In the genomic region with DNA sequence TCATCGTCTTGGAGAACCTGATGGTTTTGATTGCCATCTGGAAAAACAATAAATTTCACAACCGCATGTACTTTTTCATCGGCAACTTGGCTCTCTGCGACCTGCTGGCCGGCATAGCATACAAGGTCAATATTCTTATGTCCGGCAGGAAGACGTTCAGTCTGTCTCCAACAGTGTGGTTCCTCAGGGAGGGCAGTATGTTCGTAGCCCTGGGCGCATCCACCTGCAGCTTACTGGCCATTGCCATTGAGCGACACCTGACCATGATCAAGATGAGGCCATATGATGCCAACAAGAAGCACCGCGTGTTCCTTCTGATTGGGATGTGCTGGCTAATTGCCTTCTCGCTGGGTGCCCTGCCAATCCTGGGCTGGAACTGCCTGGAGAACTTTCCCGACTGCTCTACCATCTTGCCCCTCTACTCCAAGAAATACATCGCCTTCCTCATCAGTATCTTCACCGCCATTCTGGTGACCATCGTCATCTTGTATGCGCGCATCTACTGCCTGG, we compare ENCODE assay signal across 9 mouse cellular contexts. TPM values are rescaled to one million over a fixed set of nuclear protein-coding genes. Genes with fewer than 3 reads are reported as not detected.
DNase-seq lines count a peak whose midpoint lies in the region; ATAC-seq and TF ChIP-seq lines count a peak whose summit lies in the region.
"Had no signal": no experiment of that assay in that cellular context is flagged by ENCODE, and none has a peak within 500 bp of the region (broad histone marks: within the 10 kb centered on the region; RNA-seq: fewer than 3 reads in every experiment).

No protein-coding gene starts in this region.

- H3K27ac ChIP-seq in lung, embryonic 14.5 days (ENCODE audit: low read depth): no peak overlapping the region
- H3K27ac ChIP-seq in hindbrain, embryonic 15.5 days (replicated peaks): no peak overlapping the region
- H3K27ac ChIP-seq in neural tube, embryonic 13.5 days (replicated peaks): no peak overlapping the region

- H3K4me2 ChIP-seq in lung, embryonic 14.5 days: peak overlapping the region; percentile 38; the same call in 1 of the 2 replicates
- peak overlapping the region; percentile 53 for H3K4me2 ChIP-seq in hindbrain, embryonic 15.5 days
- H3K4me2 ChIP-seq in neural tube, embryonic 13.5 days: peak overlapping the region; percentile 50

- no peak for TF ChIP-seq CTCF in lung, embryonic 14.5 days (IDR thresholded peaks at IDR 0.05; ENCODE audit: low read depth)

- H3K27me3 ChIP-seq in lung, embryonic 14.5 days (ENCODE audit: insufficient read depth, low read length): no peaks in the 10 kb centered on the region
- no peaks in the 10 kb centered on the region for H3K27me3 ChIP-seq in hindbrain, embryonic 15.5 days
- no peaks in the 10 kb centered on the region for H3K27me3 ChIP-seq in neural tube, embryonic 13.5 days

- 0 out of 2 replicates have a peak, but pooled peaks cover 4% of the 10 kb centered on the region for H3K9me3 ChIP-seq in lung, embryonic 14.5 days (ENCODE audit: low read depth, low read length)
- H3K9me3 ChIP-seq in hindbrain, embryonic 15.5 days: no peaks in the 10 kb centered on the region
- H3K9me3 ChIP-seq in neural tube, embryonic 13.5 days: peaks cover 5% of the 10 kb centered on the region; the same call in 1 of the 2 replicates

- H3K9ac ChIP-seq in lung, embryonic 14.5 days: no peak overlapping the region
- H3K9ac ChIP-seq in hindbrain, embryonic 15.5 days: peak overlapping the region; percentile 40
- peak overlapping the region; percentile 64 for H3K9ac ChIP-seq in neural tube, embryonic 13.5 days

- H3K36me3 ChIP-seq in lung, embryonic 14.5 days (ENCODE audit: insufficient read depth): peaks cover 82% of the 10 kb centered on the region
- no peaks in the 10 kb centered on the region for H3K36me3 ChIP-seq in hindbrain, embryonic 15.5 days
- H3K36me3 ChIP-seq in neural tube, embryonic 13.5 days: no peaks in the 10 kb centered on the region

- peaks cover 14% of the 10 kb centered on the region for H3K4me1 ChIP-seq in lung, embryonic 14.5 days (ENCODE audit: insufficient read depth)
- peaks cover 24% of the 10 kb centered on the region for H3K4me1 ChIP-seq in hindbrain, embryonic 15.5 days (replicated peaks)
- peaks cover 24% of the 10 kb centered on the region for H3K4me1 ChIP-seq in neural tube, embryonic 13.5 days (replicated peaks)

- WGBS in lung, embryonic 14.5 days: 72% methylated on average over 19 of the region's 19 CpGs
- WGBS in hindbrain, embryonic 15.5 days: 78% methylated on average over 19 of the region's 19 CpGs
- 80% methylated on average over 19 of the region's 19 CpGs for WGBS in neural tube, embryonic 13.5 days

- peak; percentile 13 for DNase-seq in cerebellum, adult 9-11 months
- no peak for DNase-seq in cerebellum, adult 11 months
- no peak for DNase-seq in lung, embryonic 14.5 days
- DNase-seq in lung, postnatal 14 days: no peak
- DNase-seq in spleen, postnatal 14 days (ENCODE audit: low spot score in 2 of 2): no peak
- no peak for DNase-seq in urinary bladder, postnatal 14 days (ENCODE audit: low spot score)

- no peak for ATAC-seq in lung, embryonic 14.5 days (ENCODE audit: insufficient read depth)
- peak; percentile 25 for ATAC-seq in hindbrain, embryonic 15.5 days (ENCODE audit: low FRiP score, low read depth)
- peak; percentile 44 for ATAC-seq in neural tube, embryonic 13.5 days (ENCODE audit: low read depth)

- H3K4me3 ChIP-seq in lung, embryonic 14.5 days (ENCODE audit: low read depth, low read length): no peak overlapping the region
- peak overlapping the region; percentile 21 for H3K4me3 ChIP-seq in hindbrain, embryonic 15.5 days
- 0 out of 2 replicates have a peak overlapping the region, but pooled peaks have one; percentile 11 for H3K4me3 ChIP-seq in neural tube, embryonic 13.5 days
- H3K4me3 ChIP-seq: myocyte had no signal

RNA-seq across cellular contexts. Expression of a gene that starts 10.6 kb away (rescaled TPM):
- 128 and 132 TPM in 2 replicates for polyA plus RNA-seq in lung, embryonic 14.5 days (2014; fragmentation: Nextera tagmentation; extraction: Ambion mirVana)
- polyA plus RNA-seq in hindbrain, embryonic 15.5 days (2015; fragmentation: Nextera tagmentation; extraction: Ambion mirVana): 15.3 and 15.9 TPM in 2 replicates
- polyA plus RNA-seq in neural tube, embryonic 13.5 days (2015; fragmentation: Nextera tagmentation; extraction: Ambion mirVana): 12.0 and 15.3 TPM in 2 replicates
